Mouse (Mus musculus): ENCODE measurements at regions not wholly inside any gene's neighbourhood (a gene's known extent, or its start where the extent isn't known, plus 50 kb on each side); places are given as distances from the start of the nearest gene placed in this dataset.

DNA sequence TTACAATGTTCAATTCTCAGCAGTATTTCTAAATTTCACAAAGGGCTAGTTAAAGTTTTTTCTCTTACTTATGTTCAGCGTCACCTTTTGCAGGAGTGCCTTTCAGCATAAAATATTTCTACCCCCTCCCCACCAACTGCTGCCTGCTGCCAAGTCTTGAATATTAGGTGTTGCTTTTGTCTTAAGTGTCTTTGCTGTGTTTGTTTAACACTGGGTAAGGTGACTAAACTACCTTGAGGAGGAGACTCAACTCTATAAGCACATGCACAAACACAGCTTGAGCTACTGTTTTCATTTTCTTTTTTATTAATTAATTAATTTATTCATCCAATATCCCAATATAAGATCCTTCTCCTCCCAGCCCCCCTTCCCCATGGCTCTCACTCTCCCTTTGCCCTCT lies 70.1 kb upstream of the Hcrtr2 start:
- TF ChIP-seq HCFC1 (IDR thresholded peaks at IDR 0.05; ENCODE audit: borderline replicate concordance, insufficient read depth, low read length) (no peak), ZC3H11A (IDR thresholded peaks at IDR 0.05; ENCODE audit: borderline replicate concordance, low read depth, low read length) (no peak), MAFK (IDR thresholded peaks at IDR 0.05; ENCODE audit: insufficient read depth, low read depth, low read length) (no peak), ZNF384 (IDR thresholded peaks at IDR 0.05; ENCODE audit: low read depth, low read length) (no peak), CHD2 (IDR thresholded peaks at IDR 0.05; ENCODE audit: low read depth, low read length) (no peak)
